Mouse (Mus musculus) liver, embryonic 14.5 days (tissue): Measurements from ENCODE around the gene Rnf115. TPM values are rescaled to one million over a fixed set of nuclear protein-coding genes. Genes with fewer than 3 reads are reported as not detected.
A peak's percentile ranks its signal among the peaks of the same experiment; 100 is the strongest.

Source experiments
- ATAC-seq: fragments of 200-750 bp; cut with Nextera tagmentation; 2 replicates; pipeline ENCODE4 v1.8.0; 2017; ENCODE audit warnings: moderate number of reproducible peaks, mild to moderate bottlenecking, moderate library complexity; ENCODE audit not compliant: insufficient read depth
- DNase-seq, 3 experiments: peaks; one replicate each; pipeline ENCODE4 v3.0.0-alpha.2; 2012 to 2013; ENCODE audit warnings: low read depth in 3 of 3, low spot score in 3 of 3
- H3K27ac ChIP-seq: fragments of 300-500 bp; sonication (generic); 2 replicates; pipeline ENCODE4 v1.5.1; 2014; ENCODE audit warnings: moderate library complexity, mild to moderate bottlenecking, control low read depth, inconsistent platforms
- H3K27me3 ChIP-seq: fragments of 300-500 bp; sonication (generic); 2 replicates; pipeline ENCODE4 v1.6.1; 2014; ENCODE audit warnings: mild to moderate bottlenecking, low read length, moderate library complexity; ENCODE audit not compliant: control insufficient read depth, insufficient read depth
- H3K36me3 ChIP-seq: fragments of 300-500 bp; sonication (generic); replicated peaks from 2 replicates; pipeline ENCODE4 v1.6.1; 2014; ENCODE audit warnings: low read depth; ENCODE audit not compliant: control insufficient read depth, insufficient read depth
- H3K4me1 ChIP-seq, 2 experiments: fragments of 200-500 bp in 1 of 2; fragments of 300-500 bp in 1 of 2; sonication (generic) in 1 of 2; replicated peaks; 2 replicates each; pipeline ENCODE4 v1.6.1; 2012 to 2014; ENCODE audit warnings: antibody characterized with exemption in 1 of 2, inconsistent platforms in 1 of 2, low read length in 1 of 2; ENCODE audit not compliant: control insufficient read depth in 2 of 2, insufficient read depth in 2 of 2
- H3K4me2 ChIP-seq: fragments of 300-500 bp; sonication (generic); 2 replicates; pipeline ENCODE4 v1.6.1; 2014; ENCODE audit warnings: low read depth, mild to moderate bottlenecking, control low read depth, moderate library complexity
- H3K4me3 ChIP-seq, 2 experiments: fragments of 200-500 bp in 1 of 2; fragments of 300-500 bp in 1 of 2; sonication (generic) in 1 of 2; 2 replicates each; pipeline ENCODE4 v1.5.1; 2012 to 2014; ENCODE audit warnings: low read depth in 2 of 2, low read length in 2 of 2, mild to moderate bottlenecking in 2 of 2, control low read depth in 1 of 2, inconsistent platforms in 1 of 2, moderate library complexity in 1 of 2; ENCODE audit not compliant: insufficient read depth in 1 of 2
- H3K9ac ChIP-seq: fragments of 300-500 bp; sonication (generic); replicated peaks from 2 replicates; pipeline ENCODE4 v1.6.1; 2014; ENCODE audit warnings: mild to moderate bottlenecking, control low read depth, moderate library complexity
- H3K9me3 ChIP-seq: fragments of 300-500 bp; sonication (generic); 2 replicates; pipeline ENCODE4 v1.6.1; 2016; ENCODE audit warnings: low read length, mixed read lengths; ENCODE audit not compliant: control insufficient read depth
- CTCF ChIP-seq: IDR thresholded peaks from 2 replicates; pipeline ENCODE4 v1.5.1; 2016; ENCODE audit warnings: antibody characterized with exemption, low read depth, control low read depth
- EP300 ChIP-seq: IDR thresholded peaks from 2 replicates; pipeline ENCODE4 v1.6.1; 2016; ENCODE audit warnings: antibody characterized with exemption, low read depth
- WGBS: fragments of 180-500 bp; shearing (Covaris S2); extraction: QIAGEN DNeasy Blood & Tissue Kit; methylation state at CpG from one replicate; pipeline ENCODE4 v1.1.7; 2014; ENCODE audit not compliant: insufficient replicate concordance; 5-methylcytosine and 5-hydroxymethylcytosine counted together
- polyA plus RNA-seq, 2 experiments: library from polyadenylated mRNA; depleted of rRNA in 1 of 2; stranded (reverse) in 1 of 2; unstranded in 1 of 2; fragments of >200 nt; fragmentation: Nextera tagmentation in 1 of 2; extraction: Ambion mirVana in 1 of 2; gene quantifications; 2 replicates each; pipeline versions ENCODE4 v1.2.1 to v1.2.3; 2012 to 2014

The Rnf115 gene
- polyA plus RNA-seq, 2 experiments, result 12.4 to 28.2 TPM

- ATAC-seq (no peak), DNase-seq (no peak)
- Histone ChIP-seq H3K9me3 (no peaks in the 10 kb centered on the region), H3K27ac (no peak overlapping the region), H3K27me3 (no peaks in the 10 kb centered on the region), H3K4me3 (no peak overlapping the region), H3K4me2 (no peak overlapping the region), H3K36me3 (no peaks in the 10 kb centered on the region), H3K4me1 (peaks cover under 1 to 5% of the 10 kb centered on the region in 2 experiments), H3K9ac (no peak overlapping the region)
- TF ChIP-seq EP300 (no peak), CTCF (peak; percentile 33)
- WGBS, result 21% methylated on average over 3 of the region's 3 CpGs
Measured at GRCm38 (mm10) chr3:96692506-96692905, 35.0 kb upstream of the Rnf115 start.

GRCm38 (mm10) chr3:96693579-96693978 is 33.9 kb upstream of the Rnf115 start:
- Histone ChIP-seq H3K9me3 (no peaks in the 10 kb centered on the region), H3K4me1 (peaks cover 4 to 8% of the 10 kb centered on the region in 2 experiments), H3K9ac (no peak overlapping the region), H3K36me3 (no peaks in the 10 kb centered on the region), H3K27me3 (no peaks in the 10 kb centered on the region), H3K4me3 (no peak overlapping the region), H3K4me2 (no peak overlapping the region), H3K27ac (no peak overlapping the region)
- no peak for DNase-seq
- 55% methylated on average over 1 of the region's 1 CpGs for WGBS
- TF ChIP-seq EP300 (no peak), CTCF (no peak)
- ATAC-seq, result no peak

- H3K27me3 ChIP-seq, result no peaks in the 10 kb centered on the region
- WGBS, result under 1% methylated on average over 35 of the region's 35 CpGs
- ATAC-seq (peak; percentile 73), DNase-seq (peak; percentile 57 to 67 (median 59))
- peak within 1 kb of the TSS; percentile 79 to 93 for H3K4me3 ChIP-seq
- H3K9ac ChIP-seq, result peak within 1 kb of the TSS; percentile 82
- H3K36me3 ChIP-seq, result no peaks in the 10 kb centered on the region
- peak within 1 kb of the TSS; percentile 40; the same call in 1 of the 2 replicates for H3K27ac ChIP-seq
- TF ChIP-seq CTCF (no peak), EP300 (no peak)
- peaks cover 4 to 8% of the 10 kb centered on the region in 2 experiments for H3K4me1 ChIP-seq
- H3K9me3 ChIP-seq, result no peaks in the 10 kb centered on the region
- peak within 1 kb of the TSS; percentile 96 for H3K4me2 ChIP-seq
Measured at GRCm38 (mm10) chr3:96696198-96696765, 31.2 kb upstream of the Rnf115 start, which contains the start of gene Pias3. Gene Pias3 (plus strand): TSS chr3:96696384.

GRCm38 (mm10) chr3:96696766-96697732 is 30.4 kb upstream of the Rnf115 start:
- ATAC-seq (peak; percentile 90), DNase-seq (peak; percentile 69 to 70 (median 69))
- WGBS, result under 1% methylated on average over 85 of the region's 85 CpGs
- H3K27ac ChIP-seq, result peak overlapping the region; percentile 40; the same call in 1 of the 2 replicates
- H3K4me1 ChIP-seq, result peaks cover 4 to 8% of the 10 kb centered on the region in 2 experiments
- H3K9ac ChIP-seq, result peak overlapping the region; percentile 82
- peak overlapping the region; percentile 96 for H3K4me2 ChIP-seq
- no peaks in the 10 kb centered on the region for H3K36me3 ChIP-seq
- H3K4me3 ChIP-seq, result peak overlapping the region; percentile 79 to 93
- no peaks in the 10 kb centered on the region for H3K9me3 ChIP-seq
- no peaks in the 10 kb centered on the region for H3K27me3 ChIP-seq
- TF ChIP-seq EP300 (no peak), CTCF (0 out of 2 replicates have a peak, but pooled peaks have one; percentile 12)
